Mouse (Mus musculus) kidney, adult 9 months (tissue): ENCODE measurements at regions not wholly inside any gene's neighbourhood (a gene's known extent, or its start where the extent isn't known, plus 50 kb on each side); places are given as distances from the start of the nearest gene placed in this dataset.

Experiments
- DNase-seq: peaks from one replicate; pipeline ENCODE4 v3.0.0; 2022

- no peak for DNase-seq
Observed at GRCm38 (mm10) chr14:58168920-58169319, 98.6 kb downstream of the Fgf9 start.
